16 mouse cellular contexts compared by ENCODE assay signal in genomic region chr9:68491151-68491550, GRCm38 (mm10).
"Had no signal": no experiment of that assay in that cellular context is flagged by ENCODE, and none has a peak within 500 bp of the region (broad histone marks: within the 10 kb centered on the region; RNA-seq: fewer than 3 reads in every experiment).

No protein-coding gene starts in this region.

- H3K9me3 ChIP-seq: neural tube, embryonic 13.5 days; neural tube, embryonic 15.5 days; stomach, embryonic 15.5 days had no signal

- H3K36me3 ChIP-seq: neural tube, embryonic 13.5 days; neural tube, embryonic 15.5 days; stomach, embryonic 15.5 days had no signal

- H3K9ac ChIP-seq: neural tube, embryonic 13.5 days; neural tube, embryonic 15.5 days; stomach, embryonic 15.5 days had no signal

- H3K4me2 ChIP-seq: neural tube, embryonic 13.5 days; neural tube, embryonic 15.5 days; stomach, embryonic 15.5 days had no signal

- H3K27me3 ChIP-seq: neural tube, embryonic 13.5 days; neural tube, embryonic 15.5 days; stomach, embryonic 15.5 days had no signal

- H3K27ac ChIP-seq: neural tube, embryonic 13.5 days; neural tube, embryonic 15.5 days; stomach, embryonic 15.5 days; stomach, postnatal 0 days had no signal

- DNase-seq: retina, postnatal 1 day; right cerebral cortex, adult 18-20 months; right cerebral cortex, postnatal 14 days; right cerebral cortex, postnatal 25 days; right cerebral cortex, postnatal 4 days; spleen, adult 18-20 months; thymus, adult 18-20 months; thymus, adult 2 months; thymus, postnatal 14 days; thymus, postnatal 25 days; thymus, postnatal 36 days; thymus, postnatal 4 days had no signal

- H3K4me3 ChIP-seq: neural tube, embryonic 13.5 days; neural tube, embryonic 15.5 days; stomach, embryonic 15.5 days had no signal

- H3K4me1 ChIP-seq: neural tube, embryonic 13.5 days; neural tube, embryonic 15.5 days; stomach, embryonic 15.5 days had no signal
